Mouse (Mus musculus): Measurements from ENCODE around the gene Ggn. TPM values are rescaled to one million over a fixed set of nuclear protein-coding genes. Genes with fewer than 3 reads are reported as not detected.

The Ggn gene
- total and polyA plus RNA-seq, 3 experiments, result 0.13 to 1.0 (median 0.30) TPM

DNA sequence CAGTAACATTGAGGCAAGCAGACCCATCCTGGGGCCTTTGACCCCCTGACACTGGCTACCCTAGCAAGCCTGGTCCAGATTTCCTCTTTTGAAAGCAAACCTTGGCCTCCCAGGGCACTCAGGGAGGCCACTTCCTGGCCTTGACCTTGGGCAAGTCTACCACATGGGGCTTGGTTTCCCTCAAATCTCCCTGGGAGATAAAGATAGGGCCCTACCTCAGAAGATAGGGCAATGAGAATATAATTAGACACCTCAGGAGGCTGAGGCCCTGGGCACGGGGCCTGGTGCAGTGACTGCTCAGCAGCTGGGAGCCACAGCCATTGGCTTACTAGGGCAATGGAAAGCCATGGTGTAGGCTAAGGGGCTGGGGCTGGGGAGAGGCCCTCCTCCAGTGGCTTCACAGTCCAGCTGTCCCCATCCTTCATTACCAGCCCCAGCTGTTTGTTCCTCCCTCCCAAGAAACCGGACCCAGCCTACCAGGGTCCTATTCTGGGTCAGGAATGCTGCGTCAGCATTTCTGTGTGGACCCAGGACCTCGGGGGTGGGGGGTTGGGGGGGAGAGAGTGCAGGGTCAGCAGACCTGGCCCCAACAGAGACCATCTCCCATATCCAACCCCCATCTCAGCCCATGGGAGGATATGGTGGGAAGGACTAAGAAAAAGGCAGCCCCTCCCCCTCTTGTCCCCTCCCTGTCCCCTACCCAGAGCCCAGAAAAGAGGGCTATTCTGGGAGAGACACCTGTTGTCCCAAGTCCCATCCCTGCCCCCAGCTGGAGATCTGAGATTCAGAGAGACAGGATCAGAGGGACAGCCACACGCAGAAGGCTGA, 46.3 kb upstream of the Ggn start:
- H3K27ac ChIP-seq (ENCODE audit: insufficient read depth, low read depth), result no peak overlapping the region
- H3K27me3 ChIP-seq (replicated peaks), result peaks cover 3% of the 10 kb centered on the region
- no peaks in the 10 kb centered on the region for H3K79me2 ChIP-seq (replicated peaks; ENCODE audit: control insufficient read depth, extremely low read depth, insufficient read depth, poor library complexity, severe bottlenecking)
- DNase-seq (ENCODE audit: extremely low read depth), result no peak
- peak; percentile 83 for TF ChIP-seq MAFK (IDR thresholded peaks at IDR 0.05; ENCODE audit: insufficient replicate concordance, low read length)
- no peak for TF ChIP-seq KAT2A (IDR thresholded peaks at IDR 0.05; ENCODE audit: insufficient replicate concordance, low read length)
- dilution Hi-C loops (cut with MboI; ENCODE audit: extremely low pct_ligation_motif_present, extremely low pct_unique_long_range_greater_than_20kb, low sequenced_read_pairs), result no loop called here
- no peaks in the 10 kb centered on the region for H3K9me3 ChIP-seq (replicated peaks; ENCODE audit: low read length)
- in situ Hi-C loops (cut with MboI; ENCODE audit: low pct_ligation_motif_present, low pct_unique_long_range_greater_than_20kb, low sequenced_read_pairs), result no loop called here
- no peak overlapping the region for H3K4me3 ChIP-seq (replicated peaks in 1 of 3; ENCODE audit: low read depth in 2 of 3, low read length in 2 of 3, poor library complexity in 1 of 3)
- no peak overlapping the region for H3K9ac ChIP-seq (ENCODE audit: insufficient read depth, low read depth)
- H3K36me3 ChIP-seq (replicated peaks in 1 of 2; ENCODE audit: control insufficient read depth in 1 of 2, insufficient read depth in 1 of 2, low read length in 1 of 2), result no peaks in the 10 kb centered on the region
- peaks cover 0 to 30% of the 10 kb centered on the region in 2 experiments; a peak in 2 of 4 replicates for H3K4me1 ChIP-seq (ENCODE audit: control insufficient read depth in 1 of 2, insufficient read depth in 2 of 2)
- no peak overlapping the region for H3K4me2 ChIP-seq (ENCODE audit: insufficient read depth, low read depth, poor library complexity, severe bottlenecking)

DNA sequence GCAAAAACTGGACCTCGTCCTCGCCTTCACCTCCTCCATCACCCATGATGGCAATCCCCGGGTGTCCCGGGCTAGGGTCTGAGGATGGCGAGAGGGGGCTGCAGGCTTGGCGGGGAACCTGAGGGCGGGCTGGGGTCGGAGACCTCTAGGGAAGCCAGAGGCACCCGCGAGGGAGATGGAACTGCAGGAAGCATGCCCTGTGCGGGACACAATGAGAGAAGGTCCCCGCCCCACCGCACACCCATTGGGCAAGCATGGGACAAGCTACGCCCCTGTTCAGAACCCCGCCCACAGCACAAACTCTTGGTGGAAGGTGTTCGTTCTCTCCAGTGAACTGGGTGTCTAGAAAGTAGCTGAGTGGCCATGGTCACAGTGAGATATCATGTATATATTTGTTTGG, 45.0 kb upstream of the Ggn start, which contains the start of gene Ryr1:
Gene Ryr1 (minus strand): TSS at position 210 of the 400 bp plus-strand sequence.
- Histone ChIP-seq H3K79me2 (replicated peaks; ENCODE audit: control insufficient read depth, extremely low read depth, insufficient read depth, poor library complexity, severe bottlenecking) (no peaks in the 10 kb centered on the region), H3K4me3 (replicated peaks in 1 of 3; ENCODE audit: low read depth in 2 of 3, low read length in 2 of 3, poor library complexity in 1 of 3) (peak within 1 kb of the TSS in 1 of 3 experiments; percentile 3), H3K27me3 (replicated peaks) (peaks cover 3% of the 10 kb centered on the region), H3K9ac (ENCODE audit: insufficient read depth, low read depth) (0 out of 2 replicates have a peak within 1 kb of the TSS, but pooled peaks have one; percentile 16), H3K9me3 (replicated peaks; ENCODE audit: low read length) (no peaks in the 10 kb centered on the region), H3K4me1 (ENCODE audit: control insufficient read depth in 1 of 2, insufficient read depth in 2 of 2) (peaks cover 0 to 32% of the 10 kb centered on the region in 2 experiments; a peak in 2 of 4 replicates), H3K27ac (ENCODE audit: insufficient read depth, low read depth) (no peak within 1 kb of the TSS), H3K36me3 (replicated peaks in 1 of 2; ENCODE audit: control insufficient read depth in 1 of 2, insufficient read depth in 1 of 2, low read length in 1 of 2) (no peaks in the 10 kb centered on the region), H3K4me2 (ENCODE audit: insufficient read depth, low read depth, poor library complexity, severe bottlenecking) (peak within 1 kb of the TSS; percentile 90)
- dilution Hi-C loops (cut with MboI; ENCODE audit: extremely low pct_ligation_motif_present, extremely low pct_unique_long_range_greater_than_20kb, low sequenced_read_pairs) (no loop called here), in situ Hi-C loops (cut with MboI; ENCODE audit: low pct_ligation_motif_present, low pct_unique_long_range_greater_than_20kb, low sequenced_read_pairs) (no loop called here)
- peak; percentile 60 for DNase-seq (ENCODE audit: extremely low read depth)
- peak; percentile 28; the same call in 1 of the 2 replicates for TF ChIP-seq POLR2A (IDR thresholded peaks at IDR 0.05; ENCODE audit: low read depth, low read length)
- TF ChIP-seq ZMIZ1 (IDR thresholded peaks at IDR 0.05; ENCODE audit: low read depth, low read length), result no peak
- no peak for TF ChIP-seq SIN3A (IDR thresholded peaks at IDR 0.05; ENCODE audit: low read length)
- no peak for TF ChIP-seq CHD2 (IDR thresholded peaks at IDR 0.05; ENCODE audit: low read length)
- TF ChIP-seq NELFE (IDR thresholded peaks at IDR 0.05; ENCODE audit: low read depth, low read length), result no peak
- no peak for TF ChIP-seq PAX5 (IDR thresholded peaks at IDR 0.05; ENCODE audit: low read length)
- no peak for TF ChIP-seq UBTF (IDR thresholded peaks at IDR 0.05; ENCODE audit: low read depth, low read length)
- TF ChIP-seq E2F4 (IDR thresholded peaks at IDR 0.05; ENCODE audit: insufficient replicate concordance, low read depth, low read length), result no peak

DNA sequence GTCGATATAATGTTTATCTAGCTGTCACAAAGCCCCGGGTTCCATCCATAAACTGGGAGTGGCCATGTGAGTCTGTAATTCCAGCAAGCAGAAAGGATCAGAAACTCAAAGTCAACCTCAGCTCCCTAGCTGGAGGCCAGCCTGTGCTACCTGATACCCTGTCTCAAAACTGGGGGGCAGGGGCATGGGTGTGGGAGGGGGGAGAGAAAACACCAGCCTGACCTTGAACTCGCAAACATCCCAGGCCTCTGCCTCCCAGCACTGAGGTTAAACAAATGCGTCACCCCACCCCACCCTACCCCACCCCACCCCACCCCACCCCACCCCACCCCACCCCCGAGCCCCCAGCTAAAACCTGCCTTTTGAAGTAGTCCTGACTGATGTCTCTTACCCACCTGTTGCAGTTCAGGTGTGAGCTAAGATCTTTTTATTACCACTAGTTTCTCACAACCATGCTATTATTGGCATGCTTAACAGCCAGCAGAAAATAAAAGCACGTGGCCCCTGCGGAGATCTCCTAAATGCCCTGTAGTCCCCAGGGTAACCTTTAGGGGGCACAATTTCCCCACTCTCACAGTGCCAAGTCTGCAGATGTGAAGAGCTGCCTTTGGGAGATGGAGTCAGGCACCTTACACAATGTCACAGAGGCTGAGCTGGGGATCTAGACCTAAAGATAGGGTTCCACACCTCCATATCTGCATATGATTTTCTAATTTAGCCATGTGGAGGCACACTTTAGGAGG, 43.7 kb upstream of the Ggn start:
- H3K4me1 ChIP-seq (ENCODE audit: control insufficient read depth in 1 of 2, insufficient read depth in 2 of 2), result peaks cover 0 to 32% of the 10 kb centered on the region in 2 experiments; a peak in 2 of 4 replicates
- no peak overlapping the region for H3K9ac ChIP-seq (ENCODE audit: insufficient read depth, low read depth)
- no peak overlapping the region for H3K4me3 ChIP-seq (replicated peaks in 1 of 3; ENCODE audit: low read depth in 2 of 3, low read length in 2 of 3, poor library complexity in 1 of 3)
- H3K4me2 ChIP-seq (ENCODE audit: insufficient read depth, low read depth, poor library complexity, severe bottlenecking), result no peak overlapping the region
- H3K27ac ChIP-seq (ENCODE audit: insufficient read depth, low read depth), result no peak overlapping the region
- dilution Hi-C loops (cut with MboI; ENCODE audit: extremely low pct_ligation_motif_present, extremely low pct_unique_long_range_greater_than_20kb, low sequenced_read_pairs) (no loop called here), in situ Hi-C loops (cut with MboI; ENCODE audit: low pct_ligation_motif_present, low pct_unique_long_range_greater_than_20kb, low sequenced_read_pairs) (no loop called here)
- H3K9me3 ChIP-seq (replicated peaks; ENCODE audit: low read length), result no peaks in the 10 kb centered on the region
- peaks cover 3% of the 10 kb centered on the region for H3K27me3 ChIP-seq (replicated peaks)
- H3K79me2 ChIP-seq (replicated peaks; ENCODE audit: control insufficient read depth, extremely low read depth, insufficient read depth, poor library complexity, severe bottlenecking), result no peaks in the 10 kb centered on the region
- H3K36me3 ChIP-seq (replicated peaks in 1 of 2; ENCODE audit: control insufficient read depth in 1 of 2, insufficient read depth in 1 of 2, low read length in 1 of 2), result no peaks in the 10 kb centered on the region
- peak; percentile 88 for DNase-seq (ENCODE audit: extremely low read depth)
- TF ChIP-seq RAD21 (IDR thresholded peaks at IDR 0.05; ENCODE audit: low read depth, low read length) (peak; percentile 94), TCF12 (IDR thresholded peaks at IDR 0.05; ENCODE audit: low read depth, low read length) (0 out of 2 replicates have a peak, but pooled peaks have one; percentile 10), ETS1 (conservative IDR thresholded peaks at IDR 0.05; ENCODE audit: low read depth, low read length) (no peak), GABPA (IDR thresholded peaks at IDR 0.05; ENCODE audit: insufficient replicate concordance, low read depth, low read length) (no peak), SIN3A (IDR thresholded peaks at IDR 0.05; ENCODE audit: low read length) (peak; percentile 88), ZNF384 (IDR thresholded peaks at IDR 0.05; ENCODE audit: low read depth, low read length) (no peak), ELF1 (IDR thresholded peaks at IDR 0.05; ENCODE audit: low read depth, low read length) (no peak), MYC (IDR thresholded peaks at IDR 0.05; ENCODE audit: low read depth, low read length) (peak; percentile 99), CHD1 (IDR thresholded peaks at IDR 0.05; ENCODE audit: low read depth, low read length) (no peak), MAZ (IDR thresholded peaks at IDR 0.05; ENCODE audit: low read depth, low read length) (0 out of 2 replicates have a peak, but pooled peaks have one; percentile 31), E2F4 (IDR thresholded peaks at IDR 0.05; ENCODE audit: insufficient replicate concordance, low read depth, low read length) (no peak), BHLHE40 (IDR thresholded peaks at IDR 0.05; ENCODE audit: low read depth, low read length) (peak; percentile 71), NELFE (IDR thresholded peaks at IDR 0.05; ENCODE audit: low read depth, low read length) (no peak), MAX (IDR thresholded peaks at IDR 0.05; ENCODE audit: low read length) (peak; percentile 99), ZC3H11A (IDR thresholded peaks at IDR 0.05; ENCODE audit: low read depth, low read length) (peak; percentile 23; the same call in 1 of the 2 replicates)
